Mouse (Mus musculus) lung, postnatal 10 days (tissue): ENCODE measurements around the gene Krtap10-10.

Source experiments
- DNase-seq: peaks from one replicate; pipeline ENCODE4 v3.0.0; 2021

The Krtap10-10 gene

DNA sequence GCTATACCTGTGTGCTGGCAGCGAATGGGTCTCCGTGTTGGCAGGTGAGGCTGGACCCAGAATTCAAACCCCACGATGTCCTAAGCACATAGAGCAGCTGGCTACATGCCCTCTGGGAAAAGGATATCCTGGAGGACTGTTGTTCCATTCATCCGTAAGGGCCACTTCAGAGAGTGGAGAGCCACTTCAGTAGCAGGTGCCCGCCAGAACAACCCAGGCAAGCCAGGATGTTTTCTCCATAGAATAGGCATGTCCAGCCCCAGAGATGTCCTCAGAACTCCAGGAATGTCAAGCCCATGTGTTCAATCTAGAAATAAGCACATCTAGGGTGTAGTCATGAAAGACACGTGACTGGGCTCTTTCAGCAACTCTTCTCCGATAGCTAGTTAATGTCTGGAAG is 33.9 kb downstream of the Krtap10-10 start:
- peak; percentile 23 for DNase-seq

DNA sequence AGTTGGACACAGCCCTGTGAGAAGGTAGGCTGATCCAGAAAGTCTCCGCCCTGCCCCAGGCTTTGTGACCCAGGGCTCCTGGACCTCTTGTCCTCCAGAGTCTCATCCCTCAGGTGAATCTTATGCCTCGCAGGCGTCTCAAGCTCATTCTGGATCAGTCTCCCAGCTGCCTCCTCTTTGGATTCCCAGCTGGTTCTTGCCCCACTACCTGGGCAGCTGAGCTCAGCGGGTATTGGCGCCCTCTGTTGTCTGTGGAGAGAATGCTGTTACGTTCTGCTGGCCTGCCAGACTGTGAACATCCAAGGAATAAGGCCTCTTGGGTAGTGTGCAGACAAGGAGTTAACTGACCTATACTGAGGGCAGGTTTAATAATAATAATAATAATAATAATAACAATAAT is 43.2 kb downstream of the Krtap10-10 start:
- DNase-seq = peak; percentile 49

DNA sequence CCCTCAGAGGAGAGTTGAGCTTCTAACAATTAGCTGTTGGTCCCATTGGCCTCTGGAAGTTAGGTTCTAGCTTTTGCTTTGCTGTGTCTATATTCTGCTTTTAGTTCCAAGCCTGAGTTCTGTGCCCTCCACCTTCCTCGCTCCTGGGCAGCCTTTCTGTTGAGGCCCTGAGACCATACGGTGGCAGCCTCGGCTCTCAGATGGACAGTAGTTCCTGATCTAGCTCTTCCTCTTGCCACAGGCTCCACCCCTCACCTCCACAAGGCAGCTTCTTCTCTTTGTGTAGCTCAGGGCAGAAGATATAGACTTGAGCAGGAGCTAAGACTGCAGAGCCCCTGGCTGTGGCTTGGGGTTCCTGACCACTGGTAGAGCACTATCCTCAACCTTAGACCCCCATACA is 44.6 kb downstream of the Krtap10-10 start:
- DNase-seq = no peak

DNA sequence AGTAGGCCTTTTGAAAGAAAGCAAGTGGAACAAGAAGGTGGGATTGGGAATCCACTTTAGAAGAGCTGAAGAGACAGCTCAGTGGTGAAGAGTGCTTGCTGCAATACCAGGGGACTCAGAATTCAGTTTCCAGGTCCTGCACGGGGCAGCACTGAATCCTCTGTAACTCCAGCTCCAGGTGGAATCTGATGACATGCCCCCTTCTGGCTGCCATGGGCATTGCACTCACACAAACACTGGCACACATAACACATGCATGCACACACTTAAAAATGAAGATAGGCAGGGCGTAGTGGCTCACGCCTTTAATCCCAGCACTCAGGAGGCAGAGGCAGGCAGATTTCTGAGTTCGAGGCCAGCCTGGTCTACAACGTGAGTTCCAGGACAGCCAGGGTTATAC is 46.8 kb downstream of the Krtap10-10 start:
- DNase-seq = no peak

GRCm38 (mm10) chr10:77886007-77886747 is 50.4 kb downstream of the Krtap10-10 start:
- DNase-seq = no peak
